Mouse (Mus musculus): ENCODE data around the gene Aes. TPM values are rescaled to one million over a fixed set of nuclear protein-coding genes. Genes with fewer than 3 reads are reported as not detected.

The Aes gene
- total RNA-seq, 2 experiments from 2014 or later = 702 to 736 TPM

- DNase-seq (ENCODE audit: low spot score in 2 of 2) = no peak
- H3K4me3 ChIP-seq = no peak overlapping the region
- TF ChIP-seq CTCF (conservative IDR thresholded peaks at IDR 0.05) = no peak
- no peak overlapping the region for H3K27ac ChIP-seq
Measured at GRCm38 (mm10) chr10:81534826-81535225, 24.5 kb upstream of the Aes start.

- H3K27ac ChIP-seq = no peak overlapping the region
- no peak for DNase-seq (ENCODE audit: low spot score in 2 of 2)
- no peak overlapping the region for H3K4me3 ChIP-seq
- TF ChIP-seq CTCF (conservative IDR thresholded peaks at IDR 0.05) = peak; percentile 79
Measured at GRCm38 (mm10) chr10:81536734-81537133, 22.6 kb upstream of the Aes start.

GRCm38 (mm10) chr10:81537429-81537828, 21.9 kb upstream of the Aes start:
- DNase-seq (ENCODE audit: low spot score in 2 of 2) = no peak
- no peak for TF ChIP-seq CTCF (conservative IDR thresholded peaks at IDR 0.05)
- H3K27ac ChIP-seq = no peak overlapping the region
- no peak overlapping the region for H3K4me3 ChIP-seq

- Histone ChIP-seq H3K4me3 (no peak overlapping the region), H3K27ac (peak overlapping the region; percentile 19; the same call in 1 of the 2 replicates)
- no peak for DNase-seq (ENCODE audit: low spot score in 2 of 2)
- no peak for TF ChIP-seq CTCF (conservative IDR thresholded peaks at IDR 0.05)
Measured at GRCm38 (mm10) chr10:81538321-81539048, 20.8 kb upstream of the Aes start.

DNA sequence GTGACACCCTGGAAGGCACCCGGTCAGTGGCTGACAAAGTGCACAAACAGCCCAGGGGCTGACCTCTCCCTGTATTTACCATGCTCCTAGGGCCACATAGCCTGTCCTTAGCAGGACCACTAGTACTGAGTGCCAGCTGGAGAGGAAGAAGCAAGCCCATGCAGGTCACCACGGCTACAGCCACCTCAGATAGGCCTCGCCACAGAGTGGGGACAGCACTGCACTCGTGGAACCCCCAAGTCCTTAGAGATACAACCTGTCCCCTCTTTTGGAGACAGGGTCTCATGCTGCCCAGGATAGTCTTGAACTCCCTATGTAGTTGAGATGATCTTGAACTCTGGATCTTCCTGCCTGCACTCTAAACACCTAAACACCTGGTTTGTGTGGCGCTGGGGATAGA, 17.9 kb upstream of the Aes start:
- H3K4me3 ChIP-seq = peak overlapping the region; percentile 17; the same call in 1 of the 2 replicates
- TF ChIP-seq CTCF (conservative IDR thresholded peaks at IDR 0.05) = no peak
- DNase-seq (ENCODE audit: low spot score in 2 of 2) = no peak
- peak overlapping the region; percentile 76; the same call in 1 of the 2 replicates for H3K27ac ChIP-seq

GRCm38 (mm10) chr10:81541803-81542202, 17.5 kb upstream of the Aes start:
- H3K27ac ChIP-seq = peak overlapping the region; percentile 76
- peak overlapping the region; percentile 17; the same call in 1 of the 2 replicates for H3K4me3 ChIP-seq
- DNase-seq (ENCODE audit: low spot score in 2 of 2) = no peak
- no peak for TF ChIP-seq CTCF (conservative IDR thresholded peaks at IDR 0.05)

GRCm38 (mm10) chr10:81542727-81543460, 16.4 kb upstream of the Aes start:
- DNase-seq (ENCODE audit: low spot score in 2 of 2) = no peak
- peak overlapping the region; percentile 67 for H3K4me3 ChIP-seq
- TF ChIP-seq CTCF (conservative IDR thresholded peaks at IDR 0.05) = no peak
- H3K27ac ChIP-seq = peak overlapping the region; percentile 76; the same call in 1 of the 2 replicates

GRCm38 (mm10) chr10:81543633-81544032, 15.7 kb upstream of the Aes start:
- Histone ChIP-seq H3K27ac (0 out of 2 replicates have a peak overlapping the region, but pooled peaks have one; percentile 96), H3K4me3 (peak overlapping the region; percentile 67)
- no peak for DNase-seq (ENCODE audit: low spot score in 2 of 2)
- TF ChIP-seq CTCF (conservative IDR thresholded peaks at IDR 0.05) = no peak

DNA sequence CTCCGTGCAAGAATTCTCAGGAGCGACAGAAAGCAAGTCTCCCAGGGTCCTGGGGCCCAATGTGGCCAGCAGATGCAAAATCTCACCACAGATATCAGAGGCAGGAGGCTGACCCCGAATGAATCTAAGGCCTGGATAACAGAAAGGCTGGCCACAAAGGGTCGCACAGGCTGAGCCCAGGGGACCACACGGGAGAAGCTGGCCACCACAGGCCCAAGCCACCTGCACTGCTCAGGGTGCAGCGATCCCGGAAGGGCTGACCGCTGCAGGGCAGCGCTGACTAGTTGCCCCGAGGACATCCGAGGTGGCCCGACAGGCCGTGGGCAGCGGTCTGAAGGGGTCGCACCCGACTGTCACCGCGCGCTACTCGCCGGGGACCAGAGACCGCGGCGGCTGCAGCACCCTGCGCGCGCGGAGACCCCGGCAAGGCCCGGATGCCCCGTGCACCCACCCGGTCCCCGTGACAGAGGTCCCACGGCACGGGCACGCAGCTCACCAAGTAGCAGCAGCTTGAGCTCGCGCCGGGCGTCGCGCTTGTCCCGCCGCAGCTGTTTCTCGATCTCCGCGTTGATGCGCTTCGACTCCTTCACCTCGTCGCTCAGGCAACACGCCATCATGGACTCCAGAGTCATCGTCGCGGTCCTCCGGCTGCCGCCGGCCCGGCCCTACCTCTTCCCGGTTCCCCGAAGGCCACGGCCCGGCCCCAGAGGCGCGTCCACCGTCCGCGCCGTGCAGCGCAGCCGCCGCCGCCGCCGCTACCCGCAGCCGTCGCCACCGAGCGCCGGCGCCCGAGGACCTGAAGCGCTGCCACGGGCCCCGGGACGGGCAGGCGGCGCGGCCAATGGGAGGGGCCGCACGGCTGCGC, 14.8 kb upstream of the Aes start:
- DNase-seq (ENCODE audit: low spot score in 2 of 2) = no peak
- H3K27ac ChIP-seq = peak overlapping the region; percentile 96

DNA sequence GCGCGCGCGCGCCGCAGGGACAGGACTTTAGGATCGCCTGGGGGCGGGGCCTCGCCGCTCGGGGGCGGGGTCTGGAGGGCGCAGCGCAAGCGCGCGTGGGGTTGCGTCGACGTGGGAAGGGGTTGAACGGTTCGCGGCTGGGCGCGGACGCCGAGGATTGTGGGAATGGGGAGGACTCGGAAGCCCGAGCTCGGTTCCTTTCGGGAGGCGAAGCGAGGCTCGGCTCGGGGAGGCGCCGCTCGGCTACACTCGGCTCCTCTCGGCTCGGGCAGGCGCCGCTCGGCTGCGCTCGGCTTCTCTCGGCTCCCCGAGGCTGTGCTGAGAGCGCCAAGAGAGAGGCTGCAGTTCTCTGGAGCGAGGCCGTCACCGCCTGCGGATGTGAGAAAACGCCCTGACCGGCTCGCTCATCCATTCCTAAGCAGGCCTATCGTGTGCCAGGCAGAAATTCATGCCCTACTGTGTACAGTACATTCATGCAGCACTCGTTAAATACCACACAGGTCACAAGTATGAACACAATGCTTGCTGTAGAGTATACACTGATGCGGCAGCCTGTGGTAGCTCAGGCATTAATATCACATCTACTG, 14.0 kb upstream of the Aes start, which contains the start of gene Gna11:
Gna11 (minus strand) TSS at position 30 of the 587 bp plus-strand sequence.
- TF ChIP-seq CTCF (conservative IDR thresholded peaks at IDR 0.05) = peak; percentile 31; the same call in 1 of the 2 replicates
- Histone ChIP-seq H3K4me3 (peak within 1 kb of the TSS; percentile 67), H3K27ac (peak within 1 kb of the TSS; percentile 98)
- peak; percentile 99 to 100 for DNase-seq (ENCODE audit: low spot score in 2 of 2)

More for the DNA sequence above, 14.8 kb upstream of the Aes start:
- peak overlapping the region; percentile 67 for H3K4me3 ChIP-seq
- no peak for TF ChIP-seq CTCF (conservative IDR thresholded peaks at IDR 0.05)

DNA sequence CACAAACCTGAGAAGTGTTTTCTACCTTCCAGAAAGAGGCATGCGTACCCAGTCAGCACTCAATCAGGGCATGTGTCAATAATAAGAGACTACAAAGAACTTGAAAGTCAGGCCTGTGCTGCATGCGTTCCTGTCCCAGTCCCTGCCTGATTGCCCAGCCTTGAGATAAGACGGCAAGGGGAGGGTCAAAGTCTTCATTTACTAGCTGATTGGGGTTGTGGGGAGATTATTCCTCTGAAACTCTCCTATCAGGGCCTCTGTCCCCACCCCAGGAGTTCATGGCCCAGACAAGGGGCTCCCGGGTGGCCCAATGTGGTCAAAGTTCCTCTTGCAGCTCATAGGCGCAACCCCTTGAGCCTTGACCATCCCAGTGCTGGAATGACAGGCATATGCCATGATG, 13.0 kb upstream of the Aes start:
- TF ChIP-seq CTCF (conservative IDR thresholded peaks at IDR 0.05) = no peak

More for the DNA sequence above, 13.0 kb upstream of the Aes start:
- Histone ChIP-seq H3K27ac (no peak overlapping the region), H3K4me3 (no peak overlapping the region)
- DNase-seq (ENCODE audit: low spot score in 2 of 2) = no peak

Measured in layer of hippocampus, adult 2 months (tissue).